9 mouse cellular contexts compared by ENCODE assay signal in the genomic region with DNA sequence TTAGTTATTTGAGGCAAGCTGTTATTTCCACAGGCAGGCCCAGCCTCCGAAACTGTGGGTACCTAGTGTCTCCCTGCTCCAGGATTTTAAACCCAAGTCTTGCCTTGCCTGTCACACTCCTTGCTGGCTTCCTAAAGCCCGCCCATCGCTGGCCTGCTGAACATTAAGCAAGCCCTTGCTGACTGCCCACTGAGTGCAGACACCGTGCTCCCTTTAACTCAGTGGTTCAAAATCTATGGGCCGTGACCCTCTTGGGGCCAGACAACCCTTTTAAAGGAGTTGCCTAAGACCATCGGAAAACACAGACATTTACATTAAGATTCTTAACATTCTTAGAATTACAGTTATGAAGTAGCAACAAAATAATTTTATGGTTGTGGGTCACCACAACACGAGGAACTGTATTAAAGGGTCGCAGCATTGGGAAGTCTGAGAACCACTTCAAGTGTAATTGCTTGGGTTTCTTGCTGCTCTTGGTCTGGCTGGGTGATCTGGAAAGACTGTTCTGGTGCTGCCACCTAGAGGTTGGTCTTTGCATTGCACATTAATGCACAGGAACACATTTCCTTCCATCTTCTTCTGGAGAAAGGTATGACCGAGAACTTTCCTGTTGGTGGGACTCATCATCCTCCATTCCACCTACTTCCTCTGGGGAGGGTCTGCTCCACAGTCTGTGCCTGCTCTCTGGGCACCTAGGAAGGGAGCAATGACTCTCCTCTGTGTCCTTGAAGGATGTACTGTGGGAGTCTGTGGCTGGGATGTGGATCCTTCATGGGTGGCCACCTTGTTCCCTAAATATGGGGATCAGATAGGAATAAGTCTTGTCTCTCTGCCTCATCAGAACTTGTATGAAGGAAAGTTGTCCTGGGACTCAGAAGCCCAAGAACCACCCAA. TPM values are rescaled to one million over a fixed set of nuclear protein-coding genes. Genes with fewer than 3 reads are reported as not detected.
DNase-seq lines count a peak whose midpoint lies in the region; ATAC-seq lines count a peak whose summit lies in the region.
"Had no signal": no experiment of that assay in that cellular context is flagged by ENCODE, and none has a peak within 500 bp of the region (broad histone marks: within the 10 kb centered on the region; RNA-seq: fewer than 3 reads in every experiment).

No protein-coding gene starts in this region.

- no peaks in the 10 kb centered on the region for H3K4me1 ChIP-seq in forebrain, embryonic 12.5 days

- H3K4me3 ChIP-seq in forebrain, embryonic 12.5 days (replicated peaks): no peak overlapping the region

- intact Hi-C loops in heart, postnatal 36 days (cut with DNase I): loop anchor here (1.0 to 5.0 kb wide), 6 partner anchors 47 to 304 kb away; a partner anchor contains a TSS

- H3K9ac ChIP-seq in forebrain, embryonic 12.5 days: no peak overlapping the region

- no peak overlapping the region for H3K4me2 ChIP-seq in forebrain, embryonic 12.5 days

- peak; percentile 47 for DNase-seq in MEL-GATA-1-ER (ENCODE audit: extremely low read depth, low read depth)
- peak; percentile 48 for DNase-seq in c-Kit-positive CD71-positive TER-119-negative erythroid progenitor cells, embryonic 14.5 days (ENCODE audit: low read depth)
- DNase-seq in heart, postnatal 36 days: peak; percentile 85 to 88
- peak; percentile 60 to 85 for DNase-seq in layer of hippocampus, adult 8-10 months (ENCODE audit: low spot score in 2 of 2)
- peak; percentile 79 for DNase-seq in lung, postnatal 25 days (ENCODE audit: low spot score)
- DNase-seq in right cerebral cortex, postnatal 10 days (ENCODE audit: low spot score in 2 of 2): peak; percentile 78 to 89
- DNase-seq in urinary bladder, postnatal 36 days (ENCODE audit: low spot score in 2 of 2): peak; percentile 66 to 72

- H3K27ac ChIP-seq in forebrain, embryonic 12.5 days: no peak overlapping the region
- H3K27ac ChIP-seq: macrophage had no signal

- no peaks in the 10 kb centered on the region; the same call in 1 of the 2 replicates for H3K27me3 ChIP-seq in forebrain, embryonic 12.5 days

- no peaks in the 10 kb centered on the region for H3K36me3 ChIP-seq in forebrain, embryonic 12.5 days (replicated peaks)

- 57% methylated on average over 9 of the region's 9 CpGs for WGBS in forebrain, embryonic 12.5 days

- peak; percentile 64 for ATAC-seq in forebrain, embryonic 12.5 days (ENCODE audit: low FRiP score)

- no peaks in the 10 kb centered on the region for H3K9me3 ChIP-seq in forebrain, embryonic 12.5 days

RNA-seq across cellular contexts. Expression of a gene that starts 31.0 kb away (rescaled TPM):
- polyA plus RNA-seq in forebrain, embryonic 12.5 days (2016; fragmentation: Nextera tagmentation; extraction: Ambion mirVana): 204 and 215 TPM in 2 replicates
- total RNA-seq in heart, postnatal 36 days (2021): 10 to 100 TPM; 65.7 to 69.5 TPM
- 10 to 100 TPM; 67.3 to 82.9 (median 72.6) TPM for total RNA-seq in layer of hippocampus, adult 8-10 months (2022)

RNA-seq across cellular contexts. Expression of a gene that starts 31.4 kb away (rescaled TPM):
- polyA plus RNA-seq in forebrain, embryonic 12.5 days (2016; fragmentation: Nextera tagmentation; extraction: Ambion mirVana): 23.5 and 24.4 TPM in 2 replicates
- 10 to 100 TPM; 41.8 to 44.2 TPM for total RNA-seq in heart, postnatal 36 days (2021)
- total RNA-seq in layer of hippocampus, adult 8-10 months (2022): 10 to 100 TPM; 14.0 to 17.3 (median 14.4) TPM
